Mouse (Mus musculus) bone marrow macrophage, adult 2 months (primary cell): ENCODE measurements around the gene Rsph9. TPM values are rescaled to one million over a fixed set of nuclear protein-coding genes. Genes with fewer than 3 reads are reported as not detected.

Experiments
- H3K27ac ChIP-seq: 2 replicates; pipeline ENCODE4 v1.5.1; 2012; ENCODE audit warnings: low read depth, low read length; ENCODE audit not compliant: insufficient read depth
- H3K4me1 ChIP-seq: 2 replicates; pipeline ENCODE4 v1.6.1; 2012; ENCODE audit warnings: low read length; ENCODE audit not compliant: control insufficient read depth, insufficient read depth
- H3K4me3 ChIP-seq: 2 replicates; pipeline ENCODE4 v1.5.1; 2012; ENCODE audit warnings: mild to moderate bottlenecking, low read length, moderate library complexity; ENCODE audit not compliant: insufficient read depth
- CTCF ChIP-seq: IDR thresholded peaks from 2 replicates; pipeline ENCODE4 v1.5.1; 2012; ENCODE audit warnings: low read depth, mild to moderate bottlenecking, low read length, moderate library complexity
- POLR2A ChIP-seq: IDR thresholded peaks from 2 replicates; pipeline ENCODE4 v1.6.1; 2012; ENCODE audit warnings: mild to moderate bottlenecking, low read depth, low read length, borderline replicate concordance
- polyA plus RNA-seq: library from polyadenylated mRNA; stranded (reverse); fragments of >200 nt; gene quantifications from 2 replicates; pipeline ENCODE4 v1.2.4, GENCODE M21; 2012; ENCODE audit not compliant: missing spikeins, insufficient read depth, insufficient read length

Rsph9 gene
- 8.6 and 12.9 TPM in 2 replicates for polyA plus RNA-seq

DNA sequence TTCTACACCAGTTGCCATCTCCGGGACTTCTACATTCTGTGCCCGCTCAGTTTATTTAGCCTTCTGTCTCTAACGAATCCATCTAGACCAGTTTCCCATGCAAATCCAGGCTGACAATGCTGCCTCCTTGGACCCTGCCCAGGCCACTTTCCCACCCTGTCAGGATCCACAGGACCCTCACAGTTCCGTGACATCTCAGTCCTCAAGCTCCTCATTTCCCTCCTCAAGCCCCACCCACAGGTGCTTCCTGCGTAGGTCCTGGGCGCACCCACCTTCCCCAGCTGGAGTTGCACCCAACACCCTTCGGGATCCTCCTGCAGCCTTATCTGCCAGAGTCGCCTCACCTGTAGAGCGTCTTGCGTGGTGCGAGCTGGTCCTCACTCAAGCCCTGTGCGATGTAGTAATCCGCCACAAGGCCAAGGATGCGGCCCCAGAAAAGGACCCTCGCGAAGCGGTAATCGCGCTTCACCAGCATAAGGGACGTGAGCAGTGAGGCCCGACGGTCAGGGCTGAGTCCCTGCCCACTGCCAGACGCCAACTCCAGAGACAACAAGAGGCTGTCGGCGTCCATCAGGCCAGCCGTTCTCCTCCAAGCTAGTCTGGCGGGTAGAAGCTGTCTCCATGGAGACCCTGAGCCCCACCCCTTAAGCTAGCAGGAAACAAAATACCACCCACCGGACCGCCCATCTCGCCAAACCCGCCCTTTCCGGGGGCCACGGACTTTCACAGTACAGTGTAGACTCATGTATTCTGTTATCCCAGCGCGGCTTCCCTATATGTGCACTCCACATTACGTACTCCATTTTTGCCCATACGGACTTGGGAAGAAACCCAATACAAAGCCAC, at the start of gene Rsph9:
Gene Rsph9, minus strand, starts transcription at position 639 of the 846 bp plus-strand sequence.
- peak within 1 kb of the TSS; percentile 5; the same call in 1 of the 2 replicates for H3K27ac ChIP-seq
- no peak for TF ChIP-seq POLR2A
- TF ChIP-seq CTCF: no peak
- H3K4me1 ChIP-seq: peaks cover 15% of the 10 kb centered on the region
- peak within 1 kb of the TSS; percentile 43 for H3K4me3 ChIP-seq

DNA sequence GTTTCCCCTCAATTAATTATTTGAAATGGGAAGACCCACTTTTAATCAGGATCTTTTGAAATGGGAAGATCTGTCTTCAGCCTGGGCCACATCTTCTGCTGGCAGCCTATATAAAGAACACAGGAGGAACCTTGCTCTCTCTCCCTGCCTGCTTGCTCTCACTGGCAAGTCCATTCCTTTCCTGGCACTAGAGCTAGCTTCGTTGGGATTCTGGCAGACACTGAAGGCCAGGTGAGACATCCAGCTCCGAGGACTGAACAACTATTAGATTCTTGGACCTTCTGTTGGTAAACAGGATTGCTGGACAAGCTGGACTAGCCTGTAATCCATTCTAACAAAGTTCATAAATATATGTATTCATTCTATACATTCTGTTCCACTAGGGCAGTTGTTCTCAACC, 44.8 kb upstream of the Rsph9 start:
- TF ChIP-seq CTCF: no peak
- no peak for TF ChIP-seq POLR2A
- no peaks in the 10 kb centered on the region for H3K4me1 ChIP-seq
- no peak overlapping the region for H3K27ac ChIP-seq
- H3K4me3 ChIP-seq: no peak overlapping the region

GRCm38 (mm10) chr17:46182273-46182672, 38.3 kb upstream of the Rsph9 start:
- no peak overlapping the region for H3K4me3 ChIP-seq
- no peak overlapping the region for H3K27ac ChIP-seq
- H3K4me1 ChIP-seq: no peaks in the 10 kb centered on the region
- no peak for TF ChIP-seq POLR2A
- no peak for TF ChIP-seq CTCF

DNA sequence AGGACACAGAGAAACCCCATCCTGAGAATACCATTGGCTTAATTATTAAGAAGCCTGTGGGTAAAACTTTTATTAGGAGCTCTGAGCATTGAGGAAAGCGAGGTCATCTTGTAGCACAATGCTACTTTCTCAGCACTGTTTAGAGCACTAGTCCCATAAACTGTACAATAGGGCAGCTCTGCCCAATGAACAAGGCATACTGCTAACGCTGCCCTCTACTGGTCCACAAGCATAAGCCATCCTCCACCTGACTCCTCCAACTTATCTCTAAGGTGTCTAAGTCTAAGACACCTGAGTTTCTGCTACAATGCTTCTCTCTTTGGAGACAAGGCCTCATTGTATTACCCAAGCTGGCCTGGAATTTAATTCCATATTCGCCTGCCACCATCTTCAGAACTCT, 26.5 kb upstream of the Rsph9 start:
- no peak overlapping the region for H3K27ac ChIP-seq
- no peak for TF ChIP-seq CTCF
- no peak for TF ChIP-seq POLR2A
- peaks cover 2% of the 10 kb centered on the region; the same call in 1 of the 2 replicates for H3K4me1 ChIP-seq
- H3K4me3 ChIP-seq: no peak overlapping the region

DNA sequence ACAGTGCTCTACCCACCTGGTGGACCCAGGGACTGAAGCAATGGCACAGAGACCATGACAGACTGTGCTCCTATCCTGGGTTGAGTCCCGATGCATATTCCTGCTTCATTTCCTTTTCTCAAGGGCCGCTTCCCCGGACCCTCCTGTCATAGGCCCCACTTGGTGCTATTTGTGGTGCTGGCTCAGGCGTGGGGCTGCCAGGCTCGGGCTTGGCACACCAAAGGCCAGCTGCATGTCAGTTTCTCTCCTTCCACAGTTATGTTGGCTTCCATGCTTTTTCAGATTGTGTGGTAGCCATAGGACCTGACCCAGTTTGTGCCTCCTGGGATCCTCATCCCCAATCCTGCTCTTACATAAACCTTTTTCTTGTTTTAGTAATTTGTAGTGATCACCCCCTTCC, 24.8 kb upstream of the Rsph9 start:
- TF ChIP-seq POLR2A: no peak
- Histone ChIP-seq H3K4me1 (peaks cover 4% of the 10 kb centered on the region; the same call in 1 of the 2 replicates), H3K27ac (no peak overlapping the region), H3K4me3 (no peak overlapping the region)

GRCm38 (mm10) chr17:46168318-46168717, 24.3 kb upstream of the Rsph9 start:
- TF ChIP-seq POLR2A: no peak
- no peak for TF ChIP-seq CTCF
- Histone ChIP-seq H3K27ac (no peak overlapping the region), H3K4me3 (no peak overlapping the region), H3K4me1 (peaks cover 6% of the 10 kb centered on the region)

DNA sequence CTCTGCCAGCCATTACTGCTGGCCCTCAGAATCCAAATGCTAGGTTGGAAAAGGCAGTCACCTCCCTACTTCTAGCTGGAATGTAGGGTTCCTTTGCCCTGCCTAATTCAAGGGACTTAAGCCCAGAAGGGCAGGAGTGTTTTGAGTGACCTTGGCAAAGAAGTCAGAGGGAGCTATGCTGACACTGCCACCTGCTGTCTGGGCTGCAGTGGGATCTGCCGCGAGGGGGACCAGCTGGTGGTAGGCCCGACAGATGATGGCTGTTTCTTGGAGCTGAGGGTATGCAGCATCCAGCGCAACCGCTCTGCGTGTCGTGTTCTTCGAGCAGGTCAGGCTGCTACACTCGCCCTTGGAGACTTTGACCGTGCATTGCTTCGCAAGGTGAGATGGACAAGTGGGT, 23.0 kb upstream of the Rsph9 start:
- TF ChIP-seq POLR2A (no peak), CTCF (no peak)
- Histone ChIP-seq H3K4me3 (no peak overlapping the region), H3K4me1 (peaks cover 12% of the 10 kb centered on the region), H3K27ac (no peak overlapping the region)

DNA sequence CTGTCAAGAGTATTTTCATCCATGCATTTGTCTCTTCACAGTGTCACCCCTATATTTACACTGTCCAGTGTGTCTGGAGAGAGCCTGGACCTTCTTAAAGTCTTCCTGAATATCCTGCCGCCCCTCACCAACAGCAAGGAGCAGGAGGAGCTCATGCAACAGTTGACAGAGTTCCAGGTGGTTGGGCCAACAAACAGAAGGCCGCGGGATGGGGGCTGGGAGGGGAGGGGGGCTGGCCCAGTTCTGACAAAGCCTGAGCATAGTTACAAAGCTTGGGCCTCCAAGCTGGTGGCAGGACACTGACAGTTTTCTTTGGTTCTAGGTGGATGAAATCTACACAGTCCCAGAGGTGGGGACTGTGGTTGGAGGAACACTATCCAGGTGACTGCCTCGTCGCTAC, 22.3 kb upstream of the Rsph9 start:
- no peak overlapping the region for H3K4me3 ChIP-seq
- H3K4me1 ChIP-seq: peaks cover 16% of the 10 kb centered on the region
- TF ChIP-seq CTCF: no peak
- TF ChIP-seq POLR2A: no peak
- no peak overlapping the region for H3K27ac ChIP-seq

DNA sequence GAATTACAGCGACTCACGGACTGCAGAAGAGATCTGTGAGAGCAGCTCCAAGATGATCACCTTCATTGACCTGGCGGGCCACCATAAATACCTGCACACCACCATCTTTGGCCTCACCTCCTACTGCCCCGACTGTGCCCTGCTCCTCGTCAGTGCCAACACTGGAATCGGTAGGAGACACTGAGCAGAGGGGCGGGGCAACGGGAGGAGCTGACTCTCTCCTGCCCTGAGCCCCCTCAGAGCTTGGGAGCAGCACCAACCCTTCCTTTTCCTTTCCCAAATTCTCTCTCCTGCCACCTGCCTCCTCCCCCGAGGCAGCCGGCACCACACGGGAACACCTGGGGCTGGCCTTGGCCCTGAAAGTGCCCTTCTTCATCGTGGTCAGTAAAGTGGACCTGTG, 21.4 kb upstream of the Rsph9 start:
- Histone ChIP-seq H3K4me3 (no peak overlapping the region), H3K27ac (no peak overlapping the region), H3K4me1 (peaks cover 16% of the 10 kb centered on the region)
- TF ChIP-seq POLR2A (no peak), CTCF (no peak)

- TF ChIP-seq POLR2A (no peak), CTCF (no peak)
- Histone ChIP-seq H3K27ac (no peak overlapping the region), H3K4me3 (no peak overlapping the region), H3K4me1 (peaks cover 16% of the 10 kb centered on the region)
Observed at GRCm38 (mm10) chr17:46164791-46165190, 20.8 kb upstream of the Rsph9 start.
